Mouse (Mus musculus): ENCODE measurements around the gene Nubp2. TPM values are rescaled to one million over a fixed set of nuclear protein-coding genes. Genes with fewer than 3 reads are reported as not detected.
A peak's percentile ranks its signal among the peaks of the same experiment; 100 is the strongest.

The Nubp2 gene
- total RNA-seq (2021), result 10 to 100 TPM; 51.9 to 55.3 TPM
- long read RNA-seq, experiment 1, transcript Nubp2-201 (7 exons, 1,427 nt), result major isoform, 46 of 67 reads
- long read RNA-seq, experiment 1, transcript Nubp2-215 (7 exons, 950 nt), result minor isoform, 5 of 67 reads
- long read RNA-seq, experiment 1, partial matches to known transcripts, result 1 of 67 reads
- long read RNA-seq, experiment 1, other reads (novel, unspliced or antisense), result 11 of 67 reads
- long read RNA-seq, experiment 2, transcript Nubp2-201 (7 exons, 1,427 nt), result major isoform, 66 of 87 reads
- long read RNA-seq, experiment 2, partial matches to known transcripts, result 2 of 87 reads
- long read RNA-seq, experiment 2, other reads (novel, unspliced or antisense), result 15 of 87 reads

DNA sequence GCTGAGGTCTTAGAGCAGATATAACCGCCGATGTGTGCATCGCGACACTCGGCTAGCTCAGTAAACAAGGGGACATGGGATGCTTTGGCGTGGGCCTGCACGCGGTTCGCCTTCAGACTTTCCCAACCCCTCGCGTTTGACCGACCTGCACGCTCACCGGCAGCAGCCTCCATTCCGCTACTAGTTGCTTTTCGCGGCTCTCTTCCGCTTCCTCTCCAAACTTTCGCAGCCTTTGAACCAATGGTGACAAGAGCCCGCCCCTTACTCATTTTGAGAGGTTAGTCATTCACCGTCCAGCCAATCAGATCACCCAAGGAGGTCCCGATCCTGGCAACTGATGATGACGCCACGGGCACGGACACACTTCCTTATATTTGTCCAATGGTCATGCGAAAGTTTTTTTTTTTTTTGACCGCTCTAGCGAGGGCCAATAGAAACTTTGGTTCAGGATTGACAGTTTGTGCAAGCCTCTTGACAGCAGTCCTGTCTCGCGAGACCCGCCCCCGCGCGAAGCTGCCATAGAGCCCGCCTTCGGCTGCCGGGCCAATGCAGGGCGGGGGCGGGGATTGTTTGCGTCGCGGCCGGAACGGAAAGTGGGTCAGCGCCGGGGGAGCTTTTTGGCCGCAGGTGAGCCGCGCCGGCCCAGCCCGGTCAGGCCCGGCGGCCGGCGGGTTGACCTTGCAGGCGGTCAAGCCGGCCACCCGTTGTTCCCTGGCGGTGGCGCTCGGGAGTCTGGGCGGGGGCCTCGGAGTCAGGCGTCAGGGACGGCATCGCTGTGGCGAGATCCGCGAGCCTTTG is at the start of gene Nubp2, which contains the start of gene Spsb3:
Nubp2 (minus strand) TSS at position 216 of the 798 bp plus-strand sequence.
Spsb3 (plus strand) TSS at position 510 of the 798 bp plus-strand sequence.
- peak; percentile 92 to 93 for DNase-seq (ENCODE audit: low spot score in 2 of 2)

- DNase-seq (ENCODE audit: low spot score in 2 of 2), result no peak
These were observed 49.5 kb upstream of the Nubp2 start for GRCm38 (mm10) chr17:24935666-24936065.

- DNase-seq (ENCODE audit: low spot score in 2 of 2), result no peak
These were observed 48.8 kb upstream of the Nubp2 start for GRCm38 (mm10) chr17:24934926-24935325.

DNA sequence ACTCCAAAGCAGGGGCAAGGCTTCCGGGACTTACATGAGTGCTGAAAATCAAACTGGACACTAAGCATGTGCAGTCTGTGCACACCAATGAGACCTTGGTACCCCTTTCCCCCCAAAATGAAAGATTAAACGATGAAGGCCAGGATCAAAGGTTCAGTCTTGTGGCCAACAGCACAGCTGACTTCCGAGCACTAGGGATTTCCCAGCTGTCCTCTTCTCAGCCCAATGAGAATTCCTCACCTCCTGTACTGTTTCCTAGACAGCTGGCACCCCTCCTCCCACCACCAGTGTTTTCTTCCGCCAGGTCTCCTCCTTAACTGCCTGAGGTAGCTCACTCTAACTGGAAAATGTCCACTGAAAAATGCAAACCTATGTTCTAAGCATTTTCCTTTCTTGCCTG is 47.0 kb upstream of the Nubp2 start:
- no peak for DNase-seq (ENCODE audit: low spot score in 2 of 2)

- DNase-seq (ENCODE audit: low spot score in 2 of 2), result no peak
These were observed 46.3 kb upstream of the Nubp2 start for GRCm38 (mm10) chr17:24932431-24932830.

- no peak for DNase-seq (ENCODE audit: low spot score in 2 of 2)
These were observed 43.4 kb upstream of the Nubp2 start for GRCm38 (mm10) chr17:24929506-24929905.

DNA sequence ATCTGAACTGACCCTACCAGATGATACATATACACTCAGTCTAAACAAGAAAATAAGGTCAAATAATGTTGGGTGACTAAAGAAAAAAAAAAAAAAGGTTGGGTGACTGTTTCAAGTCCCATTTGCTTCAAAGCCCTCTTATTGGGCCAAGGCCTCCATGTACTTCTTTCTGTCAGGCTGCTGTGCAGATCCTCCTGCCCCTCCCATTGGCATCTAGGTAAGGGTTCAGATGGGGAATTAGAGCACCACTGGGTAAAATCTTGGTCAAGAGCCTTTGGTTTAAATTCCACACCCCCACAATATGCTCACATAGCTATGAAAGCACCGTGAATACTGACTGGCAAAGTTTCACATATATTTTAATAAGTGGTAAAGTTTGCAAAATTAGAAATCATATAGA is 37.1 kb upstream of the Nubp2 start:
- no peak for DNase-seq (ENCODE audit: low spot score in 2 of 2)

DNA sequence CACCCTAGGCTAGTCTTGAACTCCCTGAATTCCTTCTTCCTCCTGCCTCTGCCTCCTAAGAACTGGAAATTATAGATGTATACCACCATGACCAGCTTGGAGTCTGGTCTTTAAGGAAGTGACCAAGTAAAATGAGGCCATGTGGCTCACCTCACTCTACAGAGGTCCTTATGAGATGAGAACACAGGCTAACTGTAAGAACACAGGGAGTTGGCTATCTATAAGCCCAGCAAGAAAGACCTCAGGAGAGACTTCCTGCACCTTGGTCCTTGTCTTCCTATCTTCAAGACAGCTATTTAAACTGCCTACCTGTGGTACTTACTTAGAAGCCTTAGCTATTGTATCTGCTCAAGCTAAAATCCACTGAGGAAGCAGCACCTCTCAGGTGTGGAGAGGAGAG is 27.8 kb upstream of the Nubp2 start:
- no peak for DNase-seq (ENCODE audit: low spot score in 2 of 2)

GRCm38 (mm10) chr17:24907591-24907990 is 21.4 kb upstream of the Nubp2 start:
- peak in 1 of 2 experiments; percentile 60 for DNase-seq (ENCODE audit: low spot score in 2 of 2)

- DNase-seq (ENCODE audit: low spot score in 2 of 2), result no peak
These were observed 17.6 kb upstream of the Nubp2 start for GRCm38 (mm10) chr17:24903767-24904166.

DNA sequence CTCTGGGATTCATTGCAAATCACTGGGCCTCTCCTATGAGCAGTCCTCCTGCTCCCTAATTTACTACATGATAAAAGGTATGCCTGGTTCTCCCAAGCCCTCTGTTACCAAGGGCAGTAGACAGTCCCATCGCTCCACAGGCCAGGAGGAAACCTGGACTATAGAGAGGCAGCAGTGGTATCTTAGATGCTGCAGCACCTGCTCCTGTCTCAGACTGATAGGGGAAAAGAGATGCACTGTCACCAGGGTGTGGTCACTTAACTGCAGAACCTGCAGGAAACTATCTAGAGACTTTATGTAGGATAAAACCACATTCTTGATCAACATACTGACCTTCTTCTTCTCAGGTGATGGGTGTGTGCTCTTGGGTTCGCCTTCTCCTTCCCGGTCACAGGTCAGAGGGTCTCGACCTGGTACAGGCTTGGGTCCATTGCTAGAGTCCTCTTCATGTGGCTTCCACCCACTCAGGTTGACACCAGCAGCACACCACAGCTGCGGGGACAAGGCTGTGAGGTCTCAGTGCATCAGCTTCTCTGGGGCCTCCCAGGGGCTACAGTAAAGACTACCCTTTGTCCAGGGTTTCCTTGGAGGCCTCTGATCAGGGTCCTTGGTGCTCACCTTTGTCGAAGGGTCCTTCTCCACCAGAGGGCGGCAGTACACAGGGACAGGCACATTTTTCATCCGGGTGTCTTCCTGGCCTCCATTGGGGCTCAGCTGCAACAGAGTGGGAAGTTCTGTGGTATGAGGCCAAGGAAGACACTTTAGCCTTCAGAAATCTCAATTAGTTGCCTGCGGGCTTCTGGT is 16.7 kb upstream of the Nubp2 start:
- no peak for DNase-seq (ENCODE audit: low spot score in 2 of 2)

GRCm38 (mm10) chr17:24902124-24902523 is 16.0 kb upstream of the Nubp2 start:
- DNase-seq (ENCODE audit: low spot score in 2 of 2), result no peak

DNA sequence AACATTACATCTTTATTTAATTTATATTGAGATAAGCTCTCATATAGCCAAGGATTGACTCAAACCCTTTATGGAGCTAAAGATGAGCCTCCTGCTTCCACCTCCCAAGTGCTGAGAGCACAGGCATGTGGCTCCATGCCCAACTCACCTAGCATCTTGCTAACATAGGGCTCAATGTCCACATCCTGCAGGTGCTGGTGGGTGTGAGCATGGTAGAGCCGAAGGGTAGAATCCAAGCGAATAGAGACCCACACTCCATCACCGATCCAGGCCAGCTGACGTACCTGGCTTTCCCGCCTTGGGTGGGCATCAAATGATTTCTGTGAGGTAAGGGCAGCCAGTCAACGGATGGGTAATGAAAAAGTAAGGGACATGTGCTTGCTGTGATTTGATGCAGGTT is 13.9 kb upstream of the Nubp2 start:
- no peak for DNase-seq (ENCODE audit: low spot score in 2 of 2)

GRCm38 (mm10) chr17:24899153-24899552 is 13.0 kb upstream of the Nubp2 start:
- no peak for DNase-seq (ENCODE audit: low spot score in 2 of 2)

- DNase-seq (ENCODE audit: low spot score in 2 of 2), result no peak
These were observed 12.1 kb upstream of the Nubp2 start for GRCm38 (mm10) chr17:24898041-24898854.

DNA sequence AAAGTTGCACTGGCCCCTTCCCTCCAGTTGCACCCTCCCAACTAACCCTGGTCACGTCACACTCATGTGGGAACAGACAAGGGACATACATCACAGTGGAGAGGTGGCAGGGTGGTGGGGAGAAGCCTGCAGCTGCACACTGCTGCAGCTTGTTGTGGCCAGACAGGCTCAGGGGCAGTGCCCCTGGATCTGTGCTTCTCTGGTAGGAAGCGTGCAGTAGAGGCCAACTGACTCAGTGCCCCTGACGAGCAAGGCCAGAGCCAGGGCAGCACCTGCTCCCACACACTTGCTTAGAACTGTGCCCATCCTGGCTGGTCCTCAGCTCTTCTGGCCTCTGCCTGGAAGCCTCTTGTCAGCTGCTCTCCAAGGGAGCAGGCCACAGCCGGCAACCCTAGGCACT is 11.5 kb upstream of the Nubp2 start:
- no peak for DNase-seq (ENCODE audit: low spot score in 2 of 2)

- no peak for DNase-seq (ENCODE audit: low spot score in 2 of 2)
These were observed 10.8 kb upstream of the Nubp2 start for GRCm38 (mm10) chr17:24896993-24897269.

GRCm38 (mm10) chr17:24896241-24896992 is 10.3 kb upstream of the Nubp2 start, which contains the start of gene Nme3:
Nme3 (plus strand) TSS chr17:24896500.
- peak; percentile 65 to 67 for DNase-seq (ENCODE audit: low spot score in 2 of 2)

DNA sequence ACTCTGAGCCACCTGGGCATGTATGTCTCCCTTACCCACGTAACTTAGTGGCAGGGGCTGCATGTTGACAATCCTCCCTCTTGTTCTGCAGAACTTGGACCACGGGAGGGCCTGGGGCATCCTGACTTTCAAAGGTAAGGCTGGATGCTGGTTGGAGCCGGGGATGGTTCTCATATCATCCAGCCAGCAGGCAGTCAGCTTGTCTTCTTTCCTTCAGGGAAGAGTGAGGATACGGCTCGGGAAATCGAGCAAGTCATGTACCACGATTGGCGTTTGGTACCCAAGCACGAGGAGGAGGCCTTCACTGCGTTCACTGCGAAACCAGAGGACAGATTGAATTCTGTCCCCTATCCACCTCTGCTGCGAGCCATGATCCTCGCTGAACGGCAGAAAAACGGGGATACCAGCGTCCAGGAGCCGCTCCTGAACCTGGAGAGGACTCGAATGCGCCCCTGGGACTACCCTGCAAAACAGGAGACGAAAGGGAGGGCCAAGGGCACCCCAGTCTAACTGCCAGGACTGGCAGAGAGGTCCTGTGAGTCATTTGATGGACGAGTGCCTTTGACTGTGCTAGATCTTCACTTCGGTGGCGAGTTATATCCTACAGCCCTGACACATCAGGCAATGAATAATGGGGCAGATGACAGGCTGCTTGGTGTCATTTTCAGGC is 9.6 kb upstream of the Nubp2 start:
- no peak for DNase-seq (ENCODE audit: low spot score in 2 of 2)
